In genomic region chr19:45056364-45056763, GRCm38 (mm10) we compare ENCODE assay signal across 8 mouse cellular contexts. TPM values are rescaled to one million over a fixed set of nuclear protein-coding genes. Genes with fewer than 3 reads are reported as not detected.
DNase-seq lines count a peak whose midpoint lies in the region; ATAC-seq and TF ChIP-seq lines count a peak whose summit lies in the region.

No protein-coding gene starts in this region.

- H3K27ac ChIP-seq in forebrain, embryonic 15.5 days (replicated peaks): peak overlapping the region; percentile 99; the same call in 1 of the 2 replicates
- H3K27ac ChIP-seq in forebrain, embryonic 16.5 days (ENCODE audit: low read length): no peak overlapping the region
- peak overlapping the region; percentile 91 for H3K27ac ChIP-seq in hindbrain, postnatal 0 days

- no peak overlapping the region for H3K4me3 ChIP-seq in forebrain, embryonic 15.5 days
- H3K4me3 ChIP-seq in forebrain, embryonic 16.5 days (replicated peaks; ENCODE audit: low read length): no peak overlapping the region
- no peak overlapping the region for H3K4me3 ChIP-seq in hindbrain, postnatal 0 days (ENCODE audit: low read length)

- peaks cover 33% of the 10 kb centered on the region for H3K36me3 ChIP-seq in forebrain, embryonic 15.5 days
- H3K36me3 ChIP-seq in forebrain, embryonic 16.5 days (ENCODE audit: control insufficient read depth, insufficient read depth): peaks cover 10% of the 10 kb centered on the region; the same call in 1 of the 2 replicates
- H3K36me3 ChIP-seq in hindbrain, postnatal 0 days (ENCODE audit: insufficient read depth, low read length): peaks cover 35% of the 10 kb centered on the region

- no peak overlapping the region for H3K4me2 ChIP-seq in forebrain, embryonic 15.5 days (replicated peaks)
- no peak overlapping the region for H3K4me2 ChIP-seq in forebrain, embryonic 16.5 days (ENCODE audit: low read length)
- H3K4me2 ChIP-seq in hindbrain, postnatal 0 days (ENCODE audit: low read depth, low read length): no peak overlapping the region

- H3K9ac ChIP-seq in forebrain, embryonic 15.5 days (replicated peaks): no peak overlapping the region
- no peak overlapping the region for H3K9ac ChIP-seq in forebrain, embryonic 16.5 days (replicated peaks; ENCODE audit: low read depth, low read length)
- H3K9ac ChIP-seq in hindbrain, postnatal 0 days (replicated peaks; ENCODE audit: low read length): no peak overlapping the region

- ATAC-seq in forebrain, embryonic 15.5 days (replicated peaks): no peak
- no peak for ATAC-seq in forebrain, embryonic 16.5 days
- peak; percentile 13; the same call in 1 of the 2 replicates for ATAC-seq in hindbrain, postnatal 0 days
- ATAC-seq in megakaryocyte progenitor cell, adult 5-6 weeks (replicated peaks; ENCODE audit: poor library complexity): peak; percentile 55

- DNase-seq in A20 (ENCODE audit: low read depth, low spot score): peak; percentile 58
- peak; percentile 83 for DNase-seq in adipocyte (ENCODE audit: low spot score)
- DNase-seq in hindbrain, postnatal 0 days (ENCODE audit: low spot score): peak; percentile 77
- DNase-seq in spleen, adult 18-20 months: no peak
- no peak for DNase-seq in urinary bladder, postnatal 4 days (ENCODE audit: low spot score in 2 of 2)

- peaks cover 24% of the 10 kb centered on the region for H3K4me1 ChIP-seq in forebrain, embryonic 15.5 days
- H3K4me1 ChIP-seq in forebrain, embryonic 16.5 days (replicated peaks; ENCODE audit: control insufficient read depth, insufficient read depth, low read length): peaks cover 18% of the 10 kb centered on the region
- peaks cover 15% of the 10 kb centered on the region for H3K4me1 ChIP-seq in hindbrain, postnatal 0 days (ENCODE audit: insufficient read depth, low read length)

- peak; percentile 70 for TF ChIP-seq CTCF in hindbrain, postnatal 0 days (IDR thresholded peaks at IDR 0.05; ENCODE audit: low read depth)

- no peaks in the 10 kb centered on the region for H3K27me3 ChIP-seq in forebrain, embryonic 15.5 days
- H3K27me3 ChIP-seq in forebrain, embryonic 16.5 days (replicated peaks; ENCODE audit: control insufficient read depth, insufficient read depth, low read length): no peaks in the 10 kb centered on the region
- H3K27me3 ChIP-seq in hindbrain, postnatal 0 days (ENCODE audit: insufficient read depth, low read length): no peaks in the 10 kb centered on the region

- H3K9me3 ChIP-seq in forebrain, embryonic 15.5 days: no peaks in the 10 kb centered on the region
- no peaks in the 10 kb centered on the region for H3K9me3 ChIP-seq in forebrain, embryonic 16.5 days (ENCODE audit: control insufficient read depth, low read length)
- no peaks in the 10 kb centered on the region for H3K9me3 ChIP-seq in hindbrain, postnatal 0 days (ENCODE audit: low read length)

- 50% methylated on average over 4 of the region's 4 CpGs for whole genome bisulfite sequencing in forebrain, embryonic 15.5 days
- WGBS in forebrain, embryonic 16.5 days: 42% methylated on average over 4 of the region's 4 CpGs
- WGBS in hindbrain, postnatal 0 days: 24% methylated on average over 4 of the region's 4 CpGs

RNA-seq across cellular contexts. Expression of gene Sfxn3, which starts 9.1 kb away (rescaled TPM):
- polyA plus RNA-seq in forebrain, embryonic 15.5 days (2015; fragmentation: Nextera tagmentation; extraction: Ambion mirVana): 65.0 and 67.6 TPM in 2 replicates
- 69.5 and 80.3 TPM in 2 replicates for polyA plus RNA-seq in forebrain, embryonic 16.5 days (2015; fragmentation: Nextera tagmentation; extraction: Ambion mirVana)
- total RNA-seq in hindbrain, postnatal 0 days (2014; rRNA removed): 63.9 and 76.9 TPM in 2 replicates
- 64.4 and 77.3 TPM in 2 replicates for polyA plus RNA-seq in hindbrain, postnatal 0 days (2015; fragmentation: Nextera tagmentation; extraction: Ambion mirVana)
- 17.5 and 23.8 TPM in 2 replicates for total RNA-seq in megakaryocyte progenitor cell, adult 5-6 weeks (2015)
- total RNA-seq in megakaryocyte progenitor cell, adult 5-6 weeks (2017): 2.4 and 3.1 TPM in 2 replicates

RNA-seq across cellular contexts. Expression of gene Pdzd7, which starts 10.8 kb away (rescaled TPM):
- 1.7 and 2.2 TPM in 2 replicates for polyA plus RNA-seq in forebrain, embryonic 15.5 days (2015; fragmentation: Nextera tagmentation; extraction: Ambion mirVana)
- 1.9 and 2.7 TPM in 2 replicates for polyA plus RNA-seq in forebrain, embryonic 16.5 days (2015; fragmentation: Nextera tagmentation; extraction: Ambion mirVana)
- total RNA-seq in hindbrain, postnatal 0 days (2014; rRNA removed): 4.8 and 7.7 TPM in 2 replicates
- 1.9 and 2.5 TPM in 2 replicates for polyA plus RNA-seq in hindbrain, postnatal 0 days (2015; fragmentation: Nextera tagmentation; extraction: Ambion mirVana)
- total RNA-seq in megakaryocyte progenitor cell, adult 5-6 weeks (2015): 0.05 TPM in 1 of 2 replicates, not detected in the other
- not detected in 2 replicates for total RNA-seq in megakaryocyte progenitor cell, adult 5-6 weeks (2017)

RNA-seq across cellular contexts. Expression of gene Kazald1, which starts 18.7 kb away (rescaled TPM):
- polyA plus RNA-seq in forebrain, embryonic 15.5 days (2015; fragmentation: Nextera tagmentation; extraction: Ambion mirVana): 0.70 and 0.73 TPM in 2 replicates
- polyA plus RNA-seq in forebrain, embryonic 16.5 days (2015; fragmentation: Nextera tagmentation; extraction: Ambion mirVana): 0.80 and 3.4 TPM in 2 replicates
- total RNA-seq in hindbrain, postnatal 0 days (2014; rRNA removed): 1.7 and 2.8 TPM in 2 replicates
- polyA plus RNA-seq in hindbrain, postnatal 0 days (2015; fragmentation: Nextera tagmentation; extraction: Ambion mirVana): 2.6 and 3.2 TPM in 2 replicates
- total RNA-seq in megakaryocyte progenitor cell, adult 5-6 weeks (2015): 0.17 and 0.25 TPM in 2 replicates
- total RNA-seq in megakaryocyte progenitor cell, adult 5-6 weeks (2017): 0.83 and 0.84 TPM in 2 replicates

RNA-seq across cellular contexts. Expression of gene Lzts2, which starts 42.1 kb away (rescaled TPM):
- polyA plus RNA-seq in forebrain, embryonic 15.5 days (2015; fragmentation: Nextera tagmentation; extraction: Ambion mirVana): 25.7 and 27.7 TPM in 2 replicates
- 18.2 and 19.5 TPM in 2 replicates for polyA plus RNA-seq in forebrain, embryonic 16.5 days (2015; fragmentation: Nextera tagmentation; extraction: Ambion mirVana)
- 44.1 and 44.7 TPM in 2 replicates for total RNA-seq in hindbrain, postnatal 0 days (2014; rRNA removed)
- polyA plus RNA-seq in hindbrain, postnatal 0 days (2015; fragmentation: Nextera tagmentation; extraction: Ambion mirVana): 16.4 and 17.0 TPM in 2 replicates
- total RNA-seq in megakaryocyte progenitor cell, adult 5-6 weeks (2015): 4.8 and 5.1 TPM in 2 replicates
- total RNA-seq in megakaryocyte progenitor cell, adult 5-6 weeks (2017): 7.7 and 8.6 TPM in 2 replicates

RNA-seq across cellular contexts. Expression of gene Mrpl43, which starts 50.1 kb away (rescaled TPM):
- polyA plus RNA-seq in forebrain, embryonic 15.5 days (2015; fragmentation: Nextera tagmentation; extraction: Ambion mirVana): 83.9 and 87.1 TPM in 2 replicates
- polyA plus RNA-seq in forebrain, embryonic 16.5 days (2015; fragmentation: Nextera tagmentation; extraction: Ambion mirVana): 76.9 and 81.8 TPM in 2 replicates
- total RNA-seq in hindbrain, postnatal 0 days (2014; rRNA removed): 97.1 and 98.4 TPM in 2 replicates
- polyA plus RNA-seq in hindbrain, postnatal 0 days (2015; fragmentation: Nextera tagmentation; extraction: Ambion mirVana): 109 and 115 TPM in 2 replicates
- total RNA-seq in megakaryocyte progenitor cell, adult 5-6 weeks (2015): 44.3 and 44.8 TPM in 2 replicates
- total RNA-seq in megakaryocyte progenitor cell, adult 5-6 weeks (2017): 25.2 and 30.3 TPM in 2 replicates

Comparison
In these comparisons a context has a peak if more than half of its experiments do, and no peak if none do; other contexts are left out.
1. ATAC-seq: peak in hindbrain, postnatal 0 days (single experiment) and megakaryocyte progenitor cell, adult 5-6 weeks (single experiment); none in forebrain, embryonic 15.5 days (single experiment) and forebrain, embryonic 16.5 days (single experiment).
2. DNase-seq: peak in A20 (single experiment), adipocyte (single experiment) and hindbrain, postnatal 0 days (single experiment); none in spleen, adult 18-20 months (0 of 2) and urinary bladder, postnatal 4 days (0 of 2).